Mouse (Mus musculus) brain, adult 2 months (tissue): Measurements from ENCODE around the gene Eif4ebp2.

Source experiments
- DNase-seq: peaks from one replicate; pipeline ENCODE4 v3.0.0; 2011; ENCODE audit warnings: low read depth, low spot score

Eif4ebp2 gene

DNA sequence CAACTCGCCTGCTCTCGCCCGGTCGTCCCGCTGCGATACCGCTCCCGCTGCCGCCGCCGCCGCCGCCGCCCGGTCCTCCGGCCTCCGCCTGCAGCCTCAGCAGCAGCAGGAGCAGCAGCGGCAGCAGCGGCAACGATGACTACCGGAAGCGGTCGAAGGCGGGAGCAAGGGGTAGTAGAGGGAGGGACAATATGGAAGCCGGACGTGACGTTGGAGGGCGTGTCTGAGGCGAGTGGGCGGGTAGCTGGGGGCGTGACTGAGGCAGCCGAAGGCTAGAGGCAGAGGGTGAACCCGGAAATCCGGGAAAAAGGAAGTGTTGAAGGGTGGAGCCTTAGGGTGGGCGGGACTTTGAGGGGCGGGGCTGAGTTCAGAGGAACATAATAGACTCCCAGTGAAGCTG, at the start of gene Eif4ebp2:
Eif4ebp2 (minus strand) TSS at position 17 of the 400 bp plus-strand sequence.
- DNase-seq = peak; percentile 99

DNA sequence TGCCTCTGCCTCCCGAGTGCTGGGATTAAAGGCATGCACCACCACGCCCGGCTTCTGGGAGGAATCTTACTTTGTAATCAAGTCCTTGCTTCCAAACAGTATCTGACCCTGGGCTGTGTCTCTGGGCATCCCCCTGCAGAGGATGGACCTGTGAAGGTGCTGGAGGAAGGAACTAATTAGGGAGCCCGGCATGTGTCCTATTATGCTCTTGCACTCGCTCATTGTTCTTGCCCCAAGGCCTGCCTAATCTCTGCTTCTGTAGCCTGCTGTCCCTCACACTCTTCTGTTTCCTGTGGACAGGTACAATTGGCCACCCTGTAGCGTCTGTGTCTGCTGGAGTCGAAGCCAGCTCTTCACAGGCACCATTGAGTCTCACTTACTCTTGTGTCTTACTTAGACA, 48.3 kb upstream of the Eif4ebp2 start:
- DNase-seq = no peak

DNA sequence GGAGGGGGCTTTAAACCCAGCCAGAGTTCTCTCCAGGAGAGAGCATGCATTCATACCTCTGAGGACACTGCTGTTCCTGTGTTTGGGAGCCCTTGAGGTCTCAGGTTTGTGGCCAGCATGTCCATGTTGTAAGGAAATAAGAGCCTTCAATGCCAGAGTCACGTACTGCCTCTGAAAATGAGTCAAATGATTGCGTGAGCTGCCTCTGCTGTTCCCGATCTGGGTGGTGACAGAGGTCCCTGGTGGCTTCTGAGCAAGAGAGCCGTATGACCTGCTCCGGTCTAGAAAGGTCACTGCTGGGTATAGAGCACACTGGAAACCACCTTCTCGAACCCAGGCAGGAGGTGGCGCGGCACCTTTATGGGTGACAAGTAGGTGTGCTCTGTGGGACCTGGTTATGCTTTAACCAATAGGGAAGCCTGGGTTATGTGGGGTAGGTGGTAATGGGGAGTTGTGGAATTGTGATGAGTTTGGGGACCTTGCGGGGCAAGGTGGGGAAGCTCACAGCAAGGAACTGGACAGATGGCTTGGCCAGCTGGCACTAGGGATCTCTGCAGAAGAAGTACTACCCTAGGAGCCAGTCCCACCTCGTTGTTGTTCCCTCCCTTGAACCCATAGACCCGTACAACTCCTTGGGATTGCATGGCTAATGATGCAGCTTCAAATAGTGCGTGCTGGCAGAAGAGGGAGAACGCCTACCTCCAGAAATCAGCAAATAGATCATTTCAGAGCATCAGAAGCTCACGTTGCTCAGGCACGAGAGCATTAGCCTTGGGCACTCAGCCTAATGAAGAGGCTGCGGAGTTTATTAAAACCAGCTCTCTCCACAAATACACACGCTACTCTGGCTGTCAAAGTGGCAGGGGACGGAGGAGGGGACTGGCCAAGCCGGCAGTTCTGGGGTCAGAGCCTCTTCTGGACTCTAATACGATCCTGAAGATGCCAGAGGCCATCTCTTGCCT, 47.3 kb upstream of the Eif4ebp2 start:
- peak; percentile 53 for DNase-seq

DNA sequence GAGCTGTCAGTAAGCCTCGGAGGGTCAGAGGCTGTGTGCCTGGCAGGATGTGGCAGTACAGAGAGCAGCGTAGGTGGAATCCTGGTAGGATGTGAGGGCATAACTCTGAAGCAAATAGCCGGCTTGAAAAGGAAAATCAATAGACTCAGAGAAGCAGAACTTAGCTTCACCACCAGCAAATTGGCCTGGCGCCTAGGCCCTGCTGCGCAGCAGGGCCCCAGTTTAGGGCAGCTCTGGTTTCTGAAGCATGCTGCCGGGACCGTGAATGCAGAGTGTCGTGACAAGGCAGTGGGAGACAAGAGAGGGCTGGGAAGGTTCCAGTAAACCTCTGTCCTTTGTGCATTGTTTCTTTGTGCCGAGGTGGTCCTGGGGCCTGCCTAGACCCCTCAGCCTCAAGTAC, 43.8 kb upstream of the Eif4ebp2 start:
- DNase-seq = peak; percentile 23

DNA sequence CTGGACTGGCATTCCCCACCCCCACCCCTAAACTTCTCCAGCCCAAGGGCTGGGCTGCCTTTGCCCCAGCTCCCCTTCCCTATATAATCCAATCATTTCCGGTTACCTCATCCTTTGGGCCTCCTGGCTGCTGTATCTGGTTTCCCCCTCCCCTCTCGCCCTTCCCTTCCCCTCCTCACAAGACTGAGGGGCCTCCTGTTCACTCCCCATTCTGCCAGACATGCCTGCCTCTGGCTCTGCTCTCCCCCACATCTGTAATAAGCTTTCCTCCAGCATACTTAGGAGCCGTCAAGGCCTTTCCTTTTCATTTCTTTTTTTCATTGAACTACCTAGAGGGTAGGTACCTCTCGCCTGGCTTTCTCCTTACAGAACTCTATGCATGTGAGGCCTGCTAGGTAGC, 43.0 kb upstream of the Eif4ebp2 start:
- DNase-seq = no peak

DNA sequence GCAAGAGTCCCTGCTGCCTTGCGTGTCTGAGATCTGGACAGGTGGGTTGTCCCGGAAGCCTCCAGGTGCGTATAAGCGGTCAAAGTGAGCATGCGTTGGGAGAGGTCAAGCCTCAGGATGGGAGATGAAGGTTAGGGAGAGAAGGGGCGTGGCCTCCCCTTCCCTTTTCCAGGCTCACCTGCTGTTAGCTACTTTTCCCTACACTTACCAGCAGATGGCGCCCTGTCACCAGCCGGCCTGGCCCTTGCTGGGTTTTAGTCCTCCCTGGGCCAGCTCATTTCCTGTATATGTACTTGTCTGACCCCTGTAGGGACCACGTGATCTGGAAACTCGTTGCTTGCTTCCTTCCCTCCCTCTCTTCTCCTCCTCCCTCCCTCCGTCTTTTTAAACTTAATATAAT, 39.6 kb upstream of the Eif4ebp2 start:
- peak; percentile 82 for DNase-seq

DNA sequence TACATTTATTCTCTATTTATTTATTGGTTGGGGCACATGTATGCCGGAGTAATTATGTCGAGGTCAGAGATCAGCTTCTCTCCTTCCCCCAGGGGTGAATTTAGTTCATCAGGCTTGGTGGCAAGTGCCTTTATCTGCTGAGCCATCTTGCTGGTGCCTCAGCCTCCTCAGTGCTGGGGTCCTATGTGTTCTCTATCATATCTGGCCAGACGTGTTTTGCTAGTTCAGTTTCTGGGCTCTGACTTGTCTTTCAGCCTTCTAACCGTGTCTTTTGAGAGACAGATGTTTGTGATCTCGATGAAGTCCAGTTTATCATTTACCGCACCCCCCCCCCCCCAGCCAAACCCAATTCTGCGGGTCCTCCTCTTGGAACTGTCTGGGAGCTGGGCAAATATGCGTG, 39.1 kb upstream of the Eif4ebp2 start:
- DNase-seq = no peak

DNA sequence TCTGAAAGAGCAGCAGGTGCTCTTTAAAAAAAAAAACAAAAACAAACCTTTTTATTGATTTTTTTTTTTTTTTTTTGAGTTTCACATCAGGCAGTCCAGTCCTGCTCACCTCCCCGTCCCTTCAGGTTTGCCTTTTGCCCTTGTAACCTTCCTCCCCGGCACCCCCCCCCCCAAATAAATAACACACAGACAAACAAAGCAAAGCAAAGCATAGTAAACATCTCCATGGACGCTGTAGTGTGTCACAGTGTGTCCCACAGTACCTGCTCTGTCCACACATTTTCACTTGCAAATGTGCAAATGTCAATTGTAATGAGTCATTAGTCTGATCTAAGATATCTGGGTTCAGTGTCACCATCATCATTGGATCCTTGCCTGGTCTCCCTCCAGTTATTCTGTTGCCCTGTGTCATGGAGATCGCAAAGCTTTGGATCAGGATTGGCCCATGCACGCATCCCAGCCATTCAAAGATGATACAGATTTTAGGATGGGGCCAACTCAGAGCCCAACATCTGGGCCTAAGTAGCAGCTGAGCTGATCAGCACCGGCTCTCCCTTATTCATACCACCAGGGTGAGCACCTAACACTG, 36.2 kb upstream of the Eif4ebp2 start:
- no peak for DNase-seq

DNA sequence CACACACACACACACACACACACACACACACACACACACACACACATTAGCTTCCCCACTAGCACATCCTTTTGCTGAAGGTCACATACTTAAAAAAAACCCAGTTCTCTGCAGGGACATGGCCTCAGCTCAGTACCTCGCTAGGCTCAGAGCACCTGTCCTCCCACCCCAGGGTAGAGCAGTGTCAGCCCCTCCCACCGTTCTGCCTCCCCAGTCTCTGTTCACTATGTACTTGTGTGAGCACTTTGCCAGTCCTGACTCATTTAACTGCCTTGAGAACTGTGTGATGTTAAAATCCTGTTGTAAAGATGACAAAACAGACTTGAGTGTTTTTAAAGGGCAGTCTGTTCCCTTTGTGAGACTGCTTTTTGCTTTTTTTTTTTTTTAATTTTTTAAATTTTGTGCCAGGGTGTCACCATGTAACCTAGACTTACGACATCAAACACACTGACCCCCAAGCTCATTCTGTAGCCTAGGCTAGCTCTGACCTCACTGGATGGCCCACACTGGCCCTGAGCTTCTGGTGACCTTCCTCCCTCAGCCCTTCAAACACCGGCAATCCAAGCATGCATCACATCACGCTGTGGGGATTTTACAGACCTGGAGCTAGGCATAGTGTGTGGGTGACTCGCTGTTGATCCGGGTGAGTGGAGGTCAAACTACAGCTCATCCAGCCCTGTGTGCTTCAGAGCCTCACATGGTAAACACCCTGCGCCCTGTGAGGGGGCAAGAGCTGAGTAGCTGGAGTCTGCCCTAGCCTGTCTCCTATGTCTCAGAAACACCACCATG, 34.3 kb upstream of the Eif4ebp2 start:
- peak; percentile 44 for DNase-seq

DNA sequence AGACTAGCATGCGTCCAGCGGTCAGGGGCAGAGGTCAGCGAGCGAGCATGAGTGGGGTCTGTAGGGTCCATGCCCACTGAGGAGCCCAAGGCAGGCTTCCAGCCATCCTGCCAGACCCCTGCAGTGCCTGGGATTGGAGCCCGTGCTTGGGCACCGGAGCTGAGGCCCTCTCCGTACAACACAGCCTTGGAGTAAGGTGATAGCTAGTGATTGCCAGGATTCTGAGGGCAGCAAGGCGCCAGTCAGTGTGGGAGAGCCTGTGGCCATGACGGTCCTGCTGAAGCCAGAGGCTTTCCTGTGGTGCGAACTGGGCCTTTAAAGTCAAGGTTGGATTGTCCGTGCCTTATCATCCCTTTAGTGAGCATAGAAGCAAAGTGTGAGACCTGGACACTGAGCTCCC, 32.3 kb upstream of the Eif4ebp2 start:
- no peak for DNase-seq

DNA sequence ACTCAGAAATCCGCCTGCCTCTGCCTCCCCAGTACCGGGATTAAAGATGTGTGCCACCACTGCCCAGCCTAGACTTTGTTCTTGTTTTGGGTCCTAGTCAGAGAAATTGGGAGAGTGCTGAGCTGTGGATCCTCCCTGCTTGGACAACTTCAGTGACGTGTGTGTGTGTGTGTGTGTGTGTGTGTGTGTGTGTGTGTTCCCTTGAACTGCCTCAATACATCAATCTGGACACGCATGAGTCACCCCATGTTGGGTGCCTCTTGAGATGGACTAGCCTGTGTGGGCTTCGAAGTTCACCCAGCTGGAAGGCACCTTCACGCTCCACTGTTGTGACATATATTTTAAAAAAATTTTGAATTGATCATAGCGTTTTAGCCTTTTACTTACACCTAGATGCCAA, 30.3 kb upstream of the Eif4ebp2 start:
- DNase-seq = no peak

DNA sequence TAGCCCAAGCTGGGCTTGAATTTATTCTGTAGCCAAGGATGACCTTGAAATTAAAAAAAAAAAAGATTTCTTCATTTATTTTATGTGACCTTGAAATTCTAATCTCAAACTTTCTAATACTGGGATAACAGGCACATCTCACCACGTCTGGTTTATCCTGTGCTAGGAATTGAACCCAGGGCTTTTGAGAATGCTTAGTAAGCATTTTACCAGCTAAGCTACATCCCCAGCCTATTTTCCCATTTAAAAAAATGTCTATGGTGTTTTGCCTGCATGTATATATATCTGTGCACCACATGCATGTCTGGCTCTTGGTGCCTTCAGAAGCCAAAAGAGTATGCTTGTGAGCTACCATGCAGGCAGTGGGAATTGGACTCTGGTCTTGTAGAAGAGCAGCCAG, 28.0 kb upstream of the Eif4ebp2 start:
- DNase-seq = no peak

DNA sequence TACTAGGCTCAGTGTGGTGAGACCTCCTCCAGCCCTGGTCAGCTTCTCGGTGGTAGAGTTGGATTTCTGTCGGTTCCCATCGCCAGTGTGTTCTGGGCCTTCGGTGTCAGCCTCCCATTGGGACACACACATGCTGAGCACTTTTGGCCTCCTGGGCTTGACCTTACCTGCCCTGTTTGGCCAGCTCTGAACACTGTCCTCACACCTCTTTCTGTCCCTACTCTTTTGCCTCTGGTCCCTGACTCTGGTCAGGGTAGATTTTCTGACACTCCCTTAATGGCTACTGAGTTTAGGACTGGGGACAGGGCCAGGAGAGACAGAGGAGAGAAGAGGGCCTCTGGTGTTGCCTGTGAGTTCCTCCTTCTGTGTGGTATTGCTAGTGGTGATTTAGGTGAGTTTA, 27.5 kb upstream of the Eif4ebp2 start:
- DNase-seq = no peak

DNA sequence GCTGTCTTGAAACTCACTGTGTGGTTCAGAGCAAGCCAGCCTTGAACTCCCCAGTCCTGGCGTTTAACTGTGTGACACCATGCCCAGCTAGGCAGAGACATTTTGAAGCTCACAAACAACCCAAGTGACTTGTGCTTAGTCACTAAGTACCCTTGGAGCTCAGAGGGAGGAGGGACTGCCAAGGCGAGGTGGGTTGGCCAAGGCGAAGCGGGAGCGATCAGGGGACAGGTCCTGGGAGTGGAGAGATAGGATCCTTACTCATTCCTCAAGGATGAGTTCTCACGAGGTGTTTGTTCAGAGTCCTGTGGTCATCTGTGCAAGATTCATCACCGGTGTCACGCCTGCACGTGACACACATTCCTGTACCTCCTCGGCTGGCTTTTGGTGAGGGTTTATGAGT, 27.0 kb upstream of the Eif4ebp2 start:
- no peak for DNase-seq

DNA sequence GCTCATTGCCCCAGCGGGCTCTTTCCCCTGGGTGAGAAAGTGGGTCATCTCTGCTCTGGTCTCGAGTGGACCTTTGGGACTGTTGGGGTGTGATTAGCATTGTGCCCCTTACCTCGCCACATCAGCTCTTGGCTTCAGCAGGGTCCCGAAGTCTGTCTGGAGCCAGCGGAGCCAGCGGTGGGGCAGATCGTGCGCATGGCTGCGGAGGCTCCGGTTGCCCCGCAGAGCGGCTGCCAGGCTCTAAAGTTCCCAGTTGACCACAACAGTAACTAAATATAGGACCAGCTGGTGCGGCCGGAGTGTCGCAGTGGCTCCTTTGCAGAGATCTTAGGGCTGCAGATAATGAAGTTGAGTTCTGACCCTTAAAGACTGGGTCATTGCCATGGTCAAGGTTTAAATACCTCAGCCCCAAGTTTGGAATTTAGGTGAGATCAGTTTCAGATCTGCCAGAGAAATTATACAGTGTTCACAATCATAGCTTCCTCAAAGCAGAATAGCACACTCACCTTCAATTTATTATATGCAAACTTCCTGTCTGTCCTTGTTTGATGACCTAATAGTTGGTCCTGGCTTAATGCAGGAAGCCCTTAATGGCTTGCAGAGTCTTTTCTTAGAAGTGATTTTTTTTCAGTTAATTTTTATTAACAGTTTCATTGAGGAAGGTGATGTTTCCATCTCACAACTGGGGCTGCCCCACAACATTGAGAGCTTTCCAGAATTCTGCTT, 24.1 kb upstream of the Eif4ebp2 start:
- DNase-seq = no peak

DNA sequence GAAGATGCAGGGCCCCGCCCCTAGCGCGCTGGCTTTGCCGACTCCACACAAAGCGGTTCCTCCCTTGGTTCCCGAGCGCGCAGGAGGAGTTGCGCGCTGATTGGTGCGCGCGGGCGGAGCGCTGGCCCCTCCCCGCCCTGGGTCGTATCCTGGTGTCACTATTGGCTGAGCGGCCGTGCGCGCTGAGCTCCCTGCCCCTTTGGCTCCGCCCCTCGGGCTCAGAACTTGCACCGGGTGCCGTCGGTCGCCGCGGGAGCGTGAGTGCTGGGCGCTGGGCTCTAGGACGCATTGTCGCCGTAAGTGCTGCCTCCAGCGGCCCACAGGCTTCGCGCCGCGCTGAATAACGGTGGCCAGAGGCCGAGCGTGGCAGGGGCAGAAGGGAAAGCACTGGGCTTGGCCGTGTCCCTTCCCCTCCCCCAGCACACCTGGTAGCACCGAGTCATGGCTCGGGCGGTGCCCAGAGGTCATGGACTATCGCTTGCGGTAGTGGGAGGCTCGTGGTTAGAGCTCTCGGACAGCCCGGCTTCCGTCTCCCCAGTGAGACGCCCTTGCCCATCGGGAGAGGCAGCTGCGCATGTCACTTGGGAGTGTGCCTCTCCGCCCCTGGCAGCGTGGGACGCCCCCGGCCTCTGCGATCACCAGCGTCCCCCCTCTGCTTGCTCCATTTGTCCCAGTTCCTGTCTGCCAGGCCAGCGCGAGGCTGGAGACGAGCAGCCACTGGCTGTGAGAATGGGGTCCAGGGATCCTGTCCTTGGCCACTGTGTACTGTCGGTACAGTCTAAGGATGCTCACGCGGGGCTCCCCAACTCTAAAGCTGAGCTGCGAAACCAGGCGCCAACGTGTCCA, 23.4 kb upstream of the Eif4ebp2 start, which contains the start of gene Lrrc20:
Lrrc20 (plus strand) TSS at position 208 of the 846 bp plus-strand sequence.
- DNase-seq = peak; percentile 98

DNA sequence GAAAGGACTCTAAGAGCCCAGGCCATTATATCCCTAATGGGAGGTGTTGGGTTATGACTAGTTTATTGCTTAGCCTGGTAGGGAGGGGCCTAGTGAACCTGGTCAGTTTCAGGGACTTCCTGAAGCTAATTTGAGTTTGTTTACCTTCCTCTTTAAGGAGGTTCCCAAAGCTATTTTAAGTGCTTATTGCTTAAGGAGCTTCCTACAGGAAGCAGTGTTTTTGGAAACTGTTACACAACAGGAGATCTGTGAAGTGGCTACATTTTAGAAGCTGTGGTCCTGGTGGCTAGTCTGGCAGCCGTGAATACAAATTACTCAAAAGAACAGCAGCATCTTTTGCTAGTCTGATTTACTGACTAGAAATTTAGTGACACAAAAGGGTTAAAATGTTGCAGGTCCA, 21.9 kb upstream of the Eif4ebp2 start:
- no peak for DNase-seq

DNA sequence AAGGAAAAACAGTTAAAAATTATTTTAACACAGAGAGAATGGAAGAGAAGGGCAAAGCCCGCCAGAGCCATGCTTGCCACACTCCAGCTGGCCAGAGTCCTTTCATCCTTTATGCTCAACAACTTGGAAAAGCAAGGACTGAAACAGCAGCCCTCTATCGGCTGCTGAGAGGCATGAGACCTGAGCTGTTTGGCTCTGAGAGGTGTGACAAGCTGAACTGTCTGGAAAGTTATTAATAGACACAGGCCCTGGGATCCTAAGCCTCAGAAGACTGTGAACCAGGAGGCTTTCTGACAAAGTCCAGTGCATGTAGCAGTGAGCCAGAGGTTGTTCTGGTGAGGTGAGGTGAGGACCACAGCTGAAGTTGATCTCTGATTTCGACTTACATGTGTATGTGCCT, 21.2 kb upstream of the Eif4ebp2 start:
- DNase-seq = no peak

DNA sequence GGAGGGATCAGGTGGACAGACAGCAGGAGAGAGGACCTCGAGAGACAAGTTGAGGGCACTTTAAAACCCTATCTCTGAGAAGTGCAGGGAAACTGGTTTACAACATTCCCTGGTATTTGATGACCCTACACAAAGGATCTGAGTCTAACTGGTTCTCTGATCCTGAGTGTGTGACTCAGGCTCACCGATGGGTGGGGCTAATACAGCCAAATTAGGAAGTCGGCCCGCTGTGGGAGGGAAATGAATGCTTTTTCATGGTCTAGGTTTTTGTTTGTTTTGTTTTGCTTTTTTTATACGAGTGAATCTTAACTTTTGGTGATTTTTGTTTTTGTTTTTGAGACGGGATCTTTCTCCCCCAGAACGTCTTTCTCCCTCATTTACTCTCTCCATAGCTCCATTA, 16.4 kb upstream of the Eif4ebp2 start:
- DNase-seq = no peak

DNA sequence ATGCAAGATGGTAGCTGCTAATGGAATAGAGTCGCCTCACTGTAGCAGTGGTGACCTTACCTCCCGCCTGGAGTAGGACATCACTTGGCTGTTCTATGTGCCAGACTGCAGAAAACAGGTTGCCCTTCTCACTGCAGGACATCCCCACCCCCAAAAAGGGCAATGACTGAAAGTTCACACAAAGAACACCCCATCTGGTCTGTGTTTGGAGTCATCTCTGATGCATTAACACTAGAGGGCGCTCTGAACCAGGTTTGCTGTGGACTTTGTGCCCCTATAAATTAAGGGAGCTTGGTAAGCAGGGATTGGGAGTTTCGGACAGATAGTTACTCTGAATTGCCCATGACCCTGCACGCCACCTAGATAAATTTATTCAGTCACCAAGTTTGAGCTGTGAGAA, 14.4 kb upstream of the Eif4ebp2 start:
- DNase-seq = peak; percentile 78

DNA sequence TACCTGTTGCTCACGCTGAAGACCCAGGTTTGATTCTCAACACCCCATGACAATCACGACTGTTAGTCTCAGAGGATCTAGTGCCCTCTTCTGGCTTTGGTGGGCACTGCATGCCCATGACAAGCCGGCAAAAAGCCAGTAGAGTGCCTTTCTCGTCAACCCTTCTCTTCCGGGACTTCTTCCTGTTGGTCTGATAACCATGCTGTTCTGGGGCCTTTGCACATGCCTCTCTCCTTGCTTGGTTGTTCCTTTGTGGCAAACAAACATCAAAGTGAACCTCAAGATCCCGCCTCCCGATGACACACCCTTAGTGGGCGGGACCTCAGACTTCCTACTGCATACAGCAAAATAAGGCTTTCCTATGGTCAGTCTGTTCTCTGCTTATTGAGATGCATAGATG, 13.8 kb upstream of the Eif4ebp2 start:
- no peak for DNase-seq
